Mouse (Mus musculus): ENCODE measurements around the gene Dusp18.

GRCm38 (mm10) chr11:3931511-3932211 is 36.6 kb downstream of the Dusp18 start, which contains the start of gene Tcn2:
- TF ChIP-seq CTCF (IDR thresholded peaks at IDR 0.05; ENCODE audit: low read depth, low read length) (no peak), POLR2A (IDR thresholded peaks at IDR 0.05; ENCODE audit: borderline replicate concordance, low read depth, low read length) (no peak)
